Mouse (Mus musculus) lung, adult 18-20 months (tissue): ENCODE data around the gene Nxt1.
A peak's percentile ranks its signal among the peaks of the same experiment; 100 is the strongest.

Source experiments
- DNase-seq, 2 experiments: peaks; one replicate each; pipeline ENCODE4 v3.0.0; 2022; ENCODE audit warnings: mixed read lengths in 2 of 2

Nxt1 gene

GRCm38 (mm10) chr2:148690291-148690690 is 17.9 kb downstream of the Nxt1 start:
- no peak for DNase-seq

GRCm38 (mm10) chr2:148690781-148691180 is 18.4 kb downstream of the Nxt1 start:
- no peak for DNase-seq

GRCm38 (mm10) chr2:148698571-148698970 is 26.2 kb downstream of the Nxt1 start:
- DNase-seq, result no peak

- DNase-seq, result peak in 1 of 2 experiments; percentile 19
Observed at GRCm38 (mm10) chr2:148706409-148707201, 34.2 kb downstream of the Nxt1 start.

- no peak for DNase-seq
Observed at GRCm38 (mm10) chr2:148707202-148707530, 34.8 kb downstream of the Nxt1 start.

- DNase-seq, result no peak
Observed at GRCm38 (mm10) chr2:148712326-148712725, 39.9 kb downstream of the Nxt1 start.

- DNase-seq, result no peak
Observed at GRCm38 (mm10) chr2:148717072-148717471, 44.7 kb downstream of the Nxt1 start.

- DNase-seq, result no peak
Observed at GRCm38 (mm10) chr2:148719271-148719995, 47.0 kb downstream of the Nxt1 start.
